ENCODE assay signal across 7 mouse cellular contexts in genomic region chr1:64791826-64792225, GRCm38 (mm10). TPM values are rescaled to one million over a fixed set of nuclear protein-coding genes. Genes with fewer than 3 reads are reported as not detected.
DNase-seq lines count a peak whose midpoint lies in the region; ATAC-seq and TF ChIP-seq lines count a peak whose summit lies in the region.

No protein-coding gene starts in this region.

- POLR2A ChIA-PET in Patski (lab: Charles Lee): interaction anchor here (1.8 kb wide), 1 partner anchor 54 kb away, joined by 6 read pairs; the partner anchor contains the start of gene Fzd5

- peak; percentile 35 for DNase-seq in 3134 (ENCODE audit: extremely low read depth, insufficient read length, low spot score)
- DNase-seq in Patski (ENCODE audit: low read depth, low spot score): peak; percentile 46
- DNase-seq in frontal cortex, postnatal 36 days (ENCODE audit: low spot score in 2 of 2): peak; percentile 78 to 88
- peak; percentile 46 to 84 for DNase-seq in left cerebral cortex, adult 8-10 months (ENCODE audit: low spot score in 2 of 2)
- no peak for DNase-seq in natural killer cell, adult 2 months (ENCODE audit: low spot score in 2 of 2)

- no peak overlapping the region for H3K4me3 ChIP-seq in hindbrain, embryonic 13.5 days
- H3K4me3 ChIP-seq in stomach, embryonic 14.5 days (ENCODE audit: low read depth, low read length): no peak overlapping the region

- no peak for TF ChIP-seq CTCF in Patski (IDR thresholded peaks at IDR 0.05)

- H3K9me3 ChIP-seq in hindbrain, embryonic 13.5 days: no peaks in the 10 kb centered on the region
- H3K9me3 ChIP-seq in stomach, embryonic 14.5 days (ENCODE audit: control insufficient read depth, low read depth, low read length): no peaks in the 10 kb centered on the region

- H3K4me1 ChIP-seq in hindbrain, embryonic 13.5 days (replicated peaks): peaks cover 37% of the 10 kb centered on the region
- H3K4me1 ChIP-seq in stomach, embryonic 14.5 days (ENCODE audit: control insufficient read depth, insufficient read depth, low read length): peaks cover 36% of the 10 kb centered on the region

- WGBS in hindbrain, embryonic 13.5 days: 21% methylated on average over 6 of the region's 6 CpGs
- WGBS in stomach, embryonic 14.5 days: 27% methylated on average over 6 of the region's 6 CpGs

- no peak overlapping the region for H3K9ac ChIP-seq in hindbrain, embryonic 13.5 days
- H3K9ac ChIP-seq in stomach, embryonic 14.5 days (replicated peaks; ENCODE audit: low read depth, low read length): no peak overlapping the region

- peaks cover 12% of the 10 kb centered on the region for H3K36me3 ChIP-seq in hindbrain, embryonic 13.5 days
- peaks cover 4% of the 10 kb centered on the region; the same call in 1 of the 2 replicates for H3K36me3 ChIP-seq in stomach, embryonic 14.5 days (ENCODE audit: control insufficient read depth, insufficient read depth, low read length)

- in situ Hi-C loops in Patski (cut with MboI; ENCODE audit: low pct_unique_long_range_greater_than_20kb): no loop called here

- peak overlapping the region; percentile 36 for H3K27ac ChIP-seq in hindbrain, embryonic 13.5 days
- H3K27ac ChIP-seq in stomach, embryonic 14.5 days (ENCODE audit: low read length): peak overlapping the region; percentile 76

- no peak overlapping the region for H3K4me2 ChIP-seq in hindbrain, embryonic 13.5 days
- no peak overlapping the region for H3K4me2 ChIP-seq in stomach, embryonic 14.5 days (replicated peaks; ENCODE audit: low read depth, low read length)

- CTCF ChIA-PET in Patski (lab: Charles Lee): interaction anchor here (1.5 kb wide), 1 partner anchor 126 kb away, joined by 4 read pairs; no protein-coding TSS in a partner anchor

- H3K27me3 ChIP-seq in Patski: no peaks in the 10 kb centered on the region
- H3K27me3 ChIP-seq in hindbrain, embryonic 13.5 days: no peaks in the 10 kb centered on the region
- H3K27me3 ChIP-seq in stomach, embryonic 14.5 days (ENCODE audit: control insufficient read depth, insufficient read depth, low read length): no peaks in the 10 kb centered on the region

- no peak for ATAC-seq in Patski
- no peak for ATAC-seq in hindbrain, embryonic 13.5 days (ENCODE audit: low FRiP score)
- no peak for ATAC-seq in stomach, embryonic 14.5 days (ENCODE audit: insufficient number of reproducible peaks, insufficient read depth, low FRiP score, low read depth)

RNA-seq across cellular contexts. Expression of gene Fzd5, which starts 54.3 kb away (rescaled TPM):
- 12.0 TPM for polyA plus RNA-seq in Patski (2021)
- 0.21 and 0.27 TPM in 2 replicates for polyA plus RNA-seq in hindbrain, embryonic 13.5 days (2015; fragmentation: Nextera tagmentation; extraction: Ambion mirVana)
- 1 to 10 TPM; 2.2 to 2.8 (median 2.6) TPM for total RNA-seq in left cerebral cortex, adult 8-10 months (2022)
- 11.6 and 11.8 TPM in 2 replicates for polyA plus RNA-seq in stomach, embryonic 14.5 days (2014; fragmentation: Nextera tagmentation; extraction: Ambion mirVana)

Comparison
In these comparisons a context has a peak if more than half of its experiments do, and no peak if none do; other contexts are left out.
1. DNase-seq: peak in 3134 (single experiment), Patski (single experiment), frontal cortex, postnatal 36 days (2 of 2) and left cerebral cortex, adult 8-10 months (2 of 2); none in natural killer cell, adult 2 months (0 of 2).